Mouse (Mus musculus): ENCODE measurements around the gene Eif2b5. TPM values are rescaled to one million over a fixed set of nuclear protein-coding genes. Genes with fewer than 3 reads are reported as not detected.
A peak's percentile ranks its signal among the peaks of the same experiment; 100 is the strongest.

Eif2b5 gene
- polyA plus RNA-seq, 1 experiment = 108 TPM

DNA sequence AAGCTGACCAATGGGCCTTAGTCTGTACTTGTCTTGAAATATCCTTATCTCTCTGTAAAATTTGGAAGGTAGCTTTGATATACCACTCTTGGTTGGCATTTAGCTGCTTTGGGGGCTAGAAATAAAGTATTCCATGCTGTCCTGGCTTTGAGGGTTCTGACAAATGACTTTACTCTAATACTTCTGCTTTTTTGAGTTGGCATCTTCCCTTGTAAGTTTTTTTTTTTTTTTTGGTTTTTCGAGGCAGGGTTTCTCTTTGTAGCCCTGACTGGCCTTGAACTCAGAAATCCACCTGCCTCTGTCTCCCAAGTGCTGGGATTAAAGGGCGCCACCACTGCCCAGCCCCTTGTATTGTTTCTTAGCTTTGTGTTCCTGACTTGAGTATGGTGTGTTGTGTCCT, 5.2 kb upstream of the Eif2b5 start:
- no peak for TF ChIP-seq MYOG (IDR thresholded peaks at IDR 0.05; ENCODE audit: control insufficient read depth, extremely low read depth, insufficient read length)
- no peak for TF ChIP-seq CTCF (IDR thresholded peaks at IDR 0.05; ENCODE audit: control insufficient read depth, insufficient read depth, insufficient read length)
- no peak for TF ChIP-seq CEBPB (IDR thresholded peaks at IDR 0.05; ENCODE audit: low read depth)
- no peak for TF ChIP-seq MYOD1 (IDR thresholded peaks at IDR 0.05; ENCODE audit: control insufficient read depth, insufficient read length, low read depth)
- Histone ChIP-seq H3K27me3 (ENCODE audit: control insufficient read depth, insufficient read depth, insufficient read length) (no peaks in the 10 kb centered on the region), H3ac (ENCODE audit: control insufficient read depth, insufficient read length, low read depth) (no peak overlapping the region), H3K79me3 (ENCODE audit: low read depth) (no peaks in the 10 kb centered on the region), H3K36me3 (ENCODE audit: control insufficient read depth, insufficient read depth) (no peaks in the 10 kb centered on the region), H3K4me3 (ENCODE audit: insufficient read depth, poor library complexity, severe bottlenecking) (no peak overlapping the region), H3K79me2 (ENCODE audit: control insufficient read depth, insufficient read depth) (no peaks in the 10 kb centered on the region)

DNA sequence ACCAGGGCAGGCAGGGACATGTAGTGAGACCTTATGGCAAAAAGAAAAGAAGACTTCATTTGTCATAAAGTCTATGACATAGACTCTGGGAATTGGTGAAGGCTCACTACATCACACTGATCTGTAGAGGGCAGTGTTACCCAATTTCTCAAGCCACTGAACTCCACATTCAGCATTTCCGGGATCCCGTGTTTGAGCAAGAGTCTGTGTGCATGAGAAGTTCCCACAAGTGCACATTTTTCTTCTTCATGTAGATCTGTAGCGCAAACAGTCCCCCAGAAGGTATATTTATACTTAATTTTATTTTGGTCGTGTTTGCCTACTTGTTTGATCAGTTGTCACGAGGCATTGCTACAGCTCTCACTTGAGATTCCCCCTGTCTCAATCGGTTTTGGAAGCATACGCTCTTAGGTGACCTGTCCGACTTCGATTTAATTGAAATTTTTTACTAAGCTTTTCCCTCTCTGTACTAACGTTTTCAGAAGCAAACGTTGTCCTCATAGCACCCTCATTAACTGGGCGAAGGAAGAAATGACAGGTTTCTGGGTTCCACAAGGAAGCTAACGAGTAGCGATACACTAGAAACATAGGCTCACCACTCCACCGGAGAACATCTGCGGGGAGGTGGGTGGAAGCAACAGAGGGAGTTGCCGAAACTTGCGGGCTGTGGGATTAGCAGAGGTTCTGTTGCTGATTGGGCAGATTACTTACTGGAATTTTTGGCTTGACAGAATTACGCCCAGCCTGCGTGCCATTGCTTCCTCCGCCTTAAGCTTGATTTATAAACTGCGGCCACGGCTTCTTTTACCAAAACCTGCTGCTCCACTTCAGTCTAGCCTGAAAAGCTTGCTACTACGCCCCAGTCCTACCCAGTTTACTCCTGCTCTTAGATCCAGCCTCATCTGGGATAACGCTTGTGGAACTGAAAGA, 1.7 kb upstream of the Eif2b5 start:
- H3K79me3 ChIP-seq (ENCODE audit: low read depth) = peaks cover 11% of the 10 kb centered on the region
- H3K79me2 ChIP-seq (ENCODE audit: control insufficient read depth, insufficient read depth) = peaks cover 25% of the 10 kb centered on the region
- H3ac ChIP-seq (ENCODE audit: control insufficient read depth, insufficient read length, low read depth) = peak overlapping the region; percentile 48
- H3K27me3 ChIP-seq (ENCODE audit: control insufficient read depth, insufficient read depth, insufficient read length) = no peaks in the 10 kb centered on the region
- H3K36me3 ChIP-seq (ENCODE audit: control insufficient read depth, insufficient read depth) = peaks cover 21% of the 10 kb centered on the region
- TF ChIP-seq FOSL1 (IDR thresholded peaks at IDR 0.05; ENCODE audit: insufficient read depth, low read length, poor library complexity, severe bottlenecking) (no peak), CEBPB (IDR thresholded peaks at IDR 0.05; ENCODE audit: low read depth) (peak; percentile 38), CTCF (IDR thresholded peaks at IDR 0.05; ENCODE audit: control insufficient read depth, insufficient read depth, insufficient read length) (peak; percentile 47)
- H3K4me3 ChIP-seq (ENCODE audit: insufficient read depth, poor library complexity, severe bottlenecking) = peak overlapping the region; percentile 16

DNA sequence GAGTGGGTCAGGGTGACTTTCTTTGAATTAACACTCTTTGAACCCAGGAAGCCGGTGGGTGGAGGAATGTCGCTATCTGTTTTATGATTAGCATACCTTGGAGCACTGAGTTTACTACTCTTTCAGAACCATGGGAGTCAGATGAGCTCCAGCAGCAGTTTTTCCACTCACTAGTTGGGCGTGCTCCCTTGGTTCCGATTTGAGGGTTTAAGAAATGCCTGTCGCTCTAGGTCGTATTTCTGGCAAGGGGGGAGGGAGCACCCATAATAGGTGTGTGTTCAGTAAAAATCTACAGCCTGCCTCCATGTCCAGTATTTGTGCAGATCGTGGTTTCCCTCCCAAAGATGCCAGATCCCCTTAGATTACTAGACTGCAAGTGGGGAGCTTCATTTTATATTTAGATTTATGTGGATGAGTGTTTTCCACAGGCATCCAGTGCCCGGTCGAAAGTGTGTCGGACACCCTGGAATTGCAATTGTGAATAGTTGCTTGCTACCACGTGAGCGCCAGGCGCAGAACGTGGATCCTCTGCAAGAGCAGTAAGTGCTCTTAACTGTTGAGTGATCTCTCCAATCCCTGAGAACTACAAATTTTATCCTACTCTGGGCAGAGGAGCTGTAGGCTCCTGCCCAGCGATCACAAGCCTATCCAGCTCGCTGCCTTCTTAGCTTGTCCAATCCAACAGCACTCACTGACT, 489 bp upstream of the Eif2b5 start:
- peak; percentile 54 for TF ChIP-seq USF1 (IDR thresholded peaks at IDR 0.05; ENCODE audit: low read depth)
- no peak for TF ChIP-seq MYOD1 (IDR thresholded peaks at IDR 0.05; ENCODE audit: control insufficient read depth, insufficient read length, low read depth)
- Histone ChIP-seq H3K4me3 (ENCODE audit: insufficient read depth, poor library complexity, severe bottlenecking) (peak overlapping the region; percentile 88), H3ac (ENCODE audit: control insufficient read depth, insufficient read length, low read depth) (peak overlapping the region; percentile 40), H3K79me2 (ENCODE audit: control insufficient read depth, insufficient read depth) (peaks cover 25% of the 10 kb centered on the region), H3K27me3 (ENCODE audit: control insufficient read depth, insufficient read depth, insufficient read length) (no peaks in the 10 kb centered on the region), H3K36me3 (ENCODE audit: control insufficient read depth, insufficient read depth) (peaks cover 33% of the 10 kb centered on the region), H3K79me3 (ENCODE audit: low read depth) (peaks cover 11% of the 10 kb centered on the region)

DNA sequence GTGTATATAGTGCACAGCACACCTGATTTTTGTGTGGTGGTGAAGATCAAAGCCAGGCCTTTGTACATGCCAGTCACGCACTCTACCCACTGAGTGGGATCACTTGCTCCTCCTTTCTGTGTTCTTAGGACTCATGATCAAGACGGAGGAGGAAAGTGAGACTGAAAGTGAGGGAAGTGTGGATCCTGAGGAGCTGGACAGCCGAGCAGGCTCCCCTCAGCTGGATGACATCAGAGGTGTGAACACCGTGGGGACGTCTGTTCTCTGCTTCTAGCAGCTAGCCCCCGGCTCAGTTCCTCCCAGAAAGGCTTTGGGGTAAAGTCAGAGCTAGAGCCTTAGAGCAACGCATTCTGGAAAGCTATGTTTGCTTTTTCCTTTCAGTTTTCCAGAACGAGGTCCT, 7.4 kb downstream of the Eif2b5 start:
- no peak overlapping the region for H3ac ChIP-seq (ENCODE audit: control insufficient read depth, insufficient read length, low read depth)
- peaks cover 99% of the 10 kb centered on the region for H3K36me3 ChIP-seq (ENCODE audit: control insufficient read depth, insufficient read depth)
- TF ChIP-seq CEBPB (IDR thresholded peaks at IDR 0.05; ENCODE audit: low read depth) = no peak
- H3K79me3 ChIP-seq (ENCODE audit: low read depth) = no peaks in the 10 kb centered on the region
- peaks cover 5% of the 10 kb centered on the region for H3K79me2 ChIP-seq (ENCODE audit: control insufficient read depth, insufficient read depth)
- no peaks in the 10 kb centered on the region for H3K27me3 ChIP-seq (ENCODE audit: control insufficient read depth, insufficient read depth, insufficient read length)
- no peak overlapping the region for H3K4me3 ChIP-seq (ENCODE audit: insufficient read depth, poor library complexity, severe bottlenecking)

DNA sequence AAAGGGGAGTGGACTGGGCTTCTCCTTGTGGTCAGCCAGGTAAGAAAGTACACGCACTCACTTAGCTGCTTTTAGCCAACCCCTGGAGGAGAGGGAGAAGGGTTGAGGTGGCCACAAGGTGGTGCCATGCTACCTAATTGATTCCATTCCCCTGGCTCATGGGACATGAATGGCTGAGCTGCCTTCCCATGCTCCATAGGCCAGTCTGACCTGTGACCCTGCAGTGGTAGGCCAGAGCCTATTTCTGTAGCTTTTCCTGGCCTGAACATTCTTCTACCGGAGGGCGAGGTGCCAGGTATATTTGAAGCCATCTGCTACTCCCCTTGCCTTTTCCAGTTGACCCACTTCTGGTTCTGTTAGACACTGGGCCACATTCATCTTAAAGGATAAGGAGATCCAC, 10.7 kb downstream of the Eif2b5 start:
- no peaks in the 10 kb centered on the region for H3K27me3 ChIP-seq (ENCODE audit: control insufficient read depth, insufficient read depth, insufficient read length)
- H3ac ChIP-seq (ENCODE audit: control insufficient read depth, insufficient read length, low read depth) = no peak overlapping the region
- H3K79me2 ChIP-seq (ENCODE audit: control insufficient read depth, insufficient read depth) = no peaks in the 10 kb centered on the region
- TF ChIP-seq FOSL1 (IDR thresholded peaks at IDR 0.05; ENCODE audit: insufficient read depth, low read length, poor library complexity, severe bottlenecking) (no peak), CTCF (IDR thresholded peaks at IDR 0.05; ENCODE audit: control insufficient read depth, insufficient read depth, insufficient read length) (peak; percentile 38)
- no peaks in the 10 kb centered on the region for H3K79me3 ChIP-seq (ENCODE audit: low read depth)
- H3K4me3 ChIP-seq (ENCODE audit: insufficient read depth, poor library complexity, severe bottlenecking) = no peak overlapping the region
- H3K36me3 ChIP-seq (ENCODE audit: control insufficient read depth, insufficient read depth) = peaks cover 84% of the 10 kb centered on the region

DNA sequence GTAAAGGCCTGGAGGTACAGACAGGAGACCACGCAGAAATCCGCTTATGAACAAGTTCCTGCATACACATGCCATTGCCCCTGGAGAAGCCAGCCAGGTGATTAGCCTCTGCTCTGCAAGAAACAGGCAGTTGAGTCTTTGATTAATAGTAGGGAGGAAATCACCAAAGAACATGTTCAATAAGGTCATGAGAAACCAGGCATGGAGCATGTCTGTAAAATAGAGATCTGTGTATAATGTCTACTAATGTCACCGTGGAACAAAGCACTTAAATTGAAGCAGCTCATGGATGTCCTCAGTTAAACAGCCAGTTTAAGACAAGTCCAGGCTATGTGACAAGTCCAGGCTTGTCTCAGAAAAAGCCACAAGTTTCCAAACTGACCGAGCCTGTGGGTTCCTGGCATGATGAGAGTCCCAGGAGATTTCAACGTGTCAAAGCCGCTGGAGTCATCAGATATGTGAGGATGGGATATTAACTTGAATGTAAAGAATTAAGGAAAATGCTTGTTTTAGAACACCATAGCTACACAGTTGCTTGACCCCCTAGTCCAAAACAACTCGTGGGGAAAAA, 12.7 kb downstream of the Eif2b5 start:
- Histone ChIP-seq H3K36me3 (ENCODE audit: control insufficient read depth, insufficient read depth) (peaks cover 63% of the 10 kb centered on the region), H3K4me3 (ENCODE audit: insufficient read depth, poor library complexity, severe bottlenecking) (no peak overlapping the region), H3K27me3 (ENCODE audit: control insufficient read depth, insufficient read depth, insufficient read length) (no peaks in the 10 kb centered on the region), H3K79me3 (ENCODE audit: low read depth) (no peaks in the 10 kb centered on the region), H3K79me2 (ENCODE audit: control insufficient read depth, insufficient read depth) (no peaks in the 10 kb centered on the region), H3ac (ENCODE audit: control insufficient read depth, insufficient read length, low read depth) (no peak overlapping the region)
- TF ChIP-seq CTCF (IDR thresholded peaks at IDR 0.05; ENCODE audit: control insufficient read depth, insufficient read depth, insufficient read length) = no peak
- no peak for TF ChIP-seq MYOG (IDR thresholded peaks at IDR 0.05; ENCODE audit: control insufficient read depth, extremely low read depth, insufficient read length)
- no peak for TF ChIP-seq USF1 (IDR thresholded peaks at IDR 0.05; ENCODE audit: low read depth)
- no peak for TF ChIP-seq FOSL1 (IDR thresholded peaks at IDR 0.05; ENCODE audit: insufficient read depth, low read length, poor library complexity, severe bottlenecking)
- no peak for TF ChIP-seq MYOD1 (IDR thresholded peaks at IDR 0.05; ENCODE audit: control insufficient read depth, insufficient read length, low read depth)
- no peak for TF ChIP-seq MAX (IDR thresholded peaks at IDR 0.05)
- TF ChIP-seq CEBPB (IDR thresholded peaks at IDR 0.05; ENCODE audit: low read depth) = no peak
